14 mouse cellular contexts compared by ENCODE assay signal in genomic region chr14:26398508-26399160, GRCm38 (mm10).
DNase-seq lines count a peak whose midpoint lies in the region; ATAC-seq and TF ChIP-seq lines count a peak whose summit lies in the region.
"Had no signal": no experiment of that assay in that cellular context is flagged by ENCODE, and none has a peak within 500 bp of the region (broad histone marks: within the 10 kb centered on the region; RNA-seq: fewer than 3 reads in every experiment).

No protein-coding gene starts in this region.

- no peaks in the 10 kb centered on the region; the same call in 1 of the 2 replicates for H3K36me3 ChIP-seq in heart, adult 2 months (ENCODE audit: control insufficient read depth, insufficient read depth, low read length)
- H3K36me3 ChIP-seq in liver, postnatal 0 days (replicated peaks; ENCODE audit: insufficient read depth, low read length) = no peaks in the 10 kb centered on the region
- no peaks in the 10 kb centered on the region for H3K36me3 ChIP-seq in forebrain, embryonic 14.5 days (ENCODE audit: control insufficient read depth, insufficient read depth, low read length)
- H3K36me3 ChIP-seq: limb, embryonic 12.5 days had no signal

- H3K27me3 ChIP-seq in heart, adult 2 months (ENCODE audit: control insufficient read depth, insufficient read depth, low read length) = no peaks in the 10 kb centered on the region
- no peaks in the 10 kb centered on the region for H3K27me3 ChIP-seq in liver, postnatal 0 days (ENCODE audit: insufficient read depth, low read length)
- H3K27me3 ChIP-seq in forebrain, embryonic 14.5 days (replicated peaks; ENCODE audit: control insufficient read depth, insufficient read depth, low read length) = no peaks in the 10 kb centered on the region
- H3K27me3 ChIP-seq: CH12.LX; limb, embryonic 12.5 days had no signal

- no peaks in the 10 kb centered on the region for H3K4me1 ChIP-seq in heart, adult 2 months (ENCODE audit: control insufficient read depth, insufficient read depth, low read length)
- H3K4me1 ChIP-seq in liver, postnatal 0 days (ENCODE audit: insufficient read depth) = no peaks in the 10 kb centered on the region
- H3K4me1 ChIP-seq in forebrain, embryonic 14.5 days (ENCODE audit: control insufficient read depth, insufficient read depth, low read length) = no peaks in the 10 kb centered on the region
- H3K4me1 ChIP-seq: embryonic facial prominence, embryonic 10.5 days; heart, embryonic 10.5 days; limb, embryonic 12.5 days had no signal

- H3K79me2 ChIP-seq in heart, adult 2 months (replicated peaks; ENCODE audit: control insufficient read depth, insufficient read depth, low read length) = no peaks in the 10 kb centered on the region

- 94% methylated on average over 7 of the region's 7 CpGs for WGBS in heart, adult 2 months
- 87% methylated on average over 7 of the region's 7 CpGs for WGBS in liver, postnatal 0 days (ENCODE audit: insufficient replicate concordance)
- 95% methylated on average over 7 of the region's 7 CpGs for WGBS in forebrain, embryonic 14.5 days

- no peak overlapping the region for H3K9ac ChIP-seq in heart, adult 2 months (ENCODE audit: low read depth, low read length)
- no peak overlapping the region for H3K9ac ChIP-seq in liver, postnatal 0 days (replicated peaks)
- no peak overlapping the region for H3K9ac ChIP-seq in forebrain, embryonic 14.5 days (ENCODE audit: low read length)
- H3K9ac ChIP-seq: limb, embryonic 12.5 days had no signal

- DNase-seq in heart, adult 2 months = no peak
- no peak for DNase-seq in heart, postnatal 4 days
- DNase-seq in liver, postnatal 0 days = no peak
- DNase-seq in liver (no peak), 416B (ENCODE audit: low read depth) (peak; percentile 17), NIH3T3 (ENCODE audit: low read depth) (peak; percentile 20)
- DNase-seq in forebrain, embryonic 14.5 days (ENCODE audit: low spot score) = no peak
- no peak for DNase-seq in cerebellum, adult 11-12 months
- DNase-seq: kidney, adult 2 months; right cerebral cortex, adult 18-20 months had no signal

- no peak for TF ChIP-seq POLR2A in heart, adult 2 months (IDR thresholded peaks at IDR 0.05; ENCODE audit: insufficient read depth, low read depth, low read length)

- no peak overlapping the region for H3K4me2 ChIP-seq in liver, postnatal 0 days (ENCODE audit: low read depth, low read length)
- no peak overlapping the region for H3K4me2 ChIP-seq in forebrain, embryonic 14.5 days (ENCODE audit: low read length)
- H3K4me2 ChIP-seq: limb, embryonic 12.5 days had no signal

- H3K9me3 ChIP-seq in liver, postnatal 0 days (ENCODE audit: low read length) = 0 out of 2 replicates have a peak, but pooled peaks cover 3% of the 10 kb centered on the region
- no peaks in the 10 kb centered on the region for H3K9me3 ChIP-seq in forebrain, embryonic 14.5 days (replicated peaks; ENCODE audit: control insufficient read depth, low read length)

- no peak overlapping the region for H3K27ac ChIP-seq in heart, adult 2 months
- H3K27ac ChIP-seq in liver, postnatal 0 days (ENCODE audit: low read depth) = no peak overlapping the region
- no peak overlapping the region for H3K27ac ChIP-seq in forebrain, embryonic 14.5 days (ENCODE audit: low read depth, low read length)
- H3K27ac ChIP-seq: embryonic facial prominence, embryonic 10.5 days; heart, embryonic 10.5 days; limb, embryonic 12.5 days had no signal

- no peak for TF ChIP-seq EP300 in heart, adult 2 months (IDR thresholded peaks at IDR 0.05; ENCODE audit: insufficient read depth, low read depth, low read length)
- no peak for TF ChIP-seq EP300 in liver, postnatal 0 days (IDR thresholded peaks at IDR 0.05; ENCODE audit: low read depth)

- TF ChIP-seq CTCF in heart, adult 2 months (IDR thresholded peaks at IDR 0.05) = peak; percentile 38
- peak; percentile 37; the same call in 1 of the 2 replicates for TF ChIP-seq CTCF in liver, postnatal 0 days (IDR thresholded peaks at IDR 0.05; ENCODE audit: low read depth)

- no peak for ATAC-seq in liver, postnatal 0 days
- no peak for ATAC-seq in forebrain, embryonic 14.5 days

- no peak overlapping the region for H3K4me3 ChIP-seq in heart, adult 2 months
- no peak overlapping the region for H3K4me3 ChIP-seq in liver, postnatal 0 days (ENCODE audit: low read depth, low read length)
- H3K4me3 ChIP-seq in forebrain, embryonic 14.5 days (ENCODE audit: low read depth, low read length) = no peak overlapping the region
- H3K4me3 ChIP-seq: embryonic facial prominence, embryonic 10.5 days; heart, embryonic 10.5 days; limb, embryonic 12.5 days had no signal

- intact Hi-C loops in heart, adult 2 months (cut with DNase I) = no loop called here

Comparison
In these comparisons a context has a peak if more than half of its experiments do, and no peak if none do; other contexts are left out.
1. DNase-seq: peak in 416B (single experiment) and NIH3T3 (single experiment); none in heart, adult 2 months (0 of 2), heart, postnatal 4 days (single experiment), liver, postnatal 0 days (single experiment), liver (single experiment), forebrain, embryonic 14.5 days (single experiment) and cerebellum, adult 11-12 months (single experiment).